Mouse (Mus musculus): ENCODE measurements around the gene Hdhd5.
A peak's percentile ranks its signal among the peaks of the same experiment; 100 is the strongest.

Gene Hdhd5

GRCm38 (mm10) chr6:120532594-120532993 is 1.5 kb upstream of the Hdhd5 start:
- DNase-seq (ENCODE audit: low spot score), result no peak

GRCm38 (mm10) chr6:120529123-120529522 is 2.0 kb downstream of the Hdhd5 start:
- no peak for DNase-seq (ENCODE audit: low spot score)

- no peak for DNase-seq (ENCODE audit: low spot score)
These were observed 6.3 kb downstream of the Hdhd5 start for GRCm38 (mm10) chr6:120524796-120525195.

GRCm38 (mm10) chr6:120519647-120520046 is 11.5 kb downstream of the Hdhd5 start:
- no peak for DNase-seq (ENCODE audit: low spot score)

DNA sequence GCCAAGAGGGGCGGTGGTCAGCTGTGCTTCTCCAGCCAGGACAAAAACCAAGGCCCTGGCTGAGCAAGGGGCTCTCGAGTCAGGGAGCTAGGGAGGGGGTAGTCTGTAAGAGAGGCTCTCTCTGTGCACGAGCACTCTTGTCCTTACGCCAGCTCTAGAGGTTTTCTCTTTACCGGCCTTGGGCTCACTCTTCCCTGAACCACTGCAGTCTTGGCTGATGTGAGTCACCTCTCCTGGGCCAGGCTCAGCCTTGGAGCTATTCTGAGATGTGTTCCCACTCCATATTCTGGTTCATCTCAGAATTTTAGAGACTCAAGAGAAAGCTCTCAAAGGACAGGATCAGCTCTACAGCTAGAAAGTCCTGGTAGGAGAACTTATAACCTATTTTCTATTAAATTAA is 13.8 kb downstream of the Hdhd5 start:
- no peak for DNase-seq (ENCODE audit: low spot score)

GRCm38 (mm10) chr6:120516879-120517278 is 14.2 kb downstream of the Hdhd5 start:
- DNase-seq (ENCODE audit: low spot score), result no peak

DNA sequence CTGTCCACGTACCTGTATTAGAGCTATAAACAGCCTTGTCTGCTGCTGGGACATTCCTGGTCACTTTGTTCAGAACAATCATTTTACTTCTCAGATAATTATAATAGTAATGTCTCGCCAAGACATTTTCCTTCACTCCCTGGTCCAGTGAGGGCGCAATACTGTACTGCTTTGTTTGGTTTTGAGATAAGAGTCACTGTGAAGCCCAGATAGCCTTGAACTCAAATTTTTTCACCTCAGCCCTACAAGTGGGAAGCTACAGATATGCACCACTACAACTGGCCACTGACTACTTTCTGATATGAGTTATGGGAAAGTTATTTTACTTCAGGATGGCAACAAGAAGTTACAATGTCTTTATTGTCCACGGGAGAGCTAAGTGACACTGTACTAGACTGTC is 14.7 kb downstream of the Hdhd5 start:
- no peak for DNase-seq (ENCODE audit: low spot score)

GRCm38 (mm10) chr6:120511212-120511611 is 19.9 kb downstream of the Hdhd5 start:
- DNase-seq (ENCODE audit: low spot score), result no peak

DNA sequence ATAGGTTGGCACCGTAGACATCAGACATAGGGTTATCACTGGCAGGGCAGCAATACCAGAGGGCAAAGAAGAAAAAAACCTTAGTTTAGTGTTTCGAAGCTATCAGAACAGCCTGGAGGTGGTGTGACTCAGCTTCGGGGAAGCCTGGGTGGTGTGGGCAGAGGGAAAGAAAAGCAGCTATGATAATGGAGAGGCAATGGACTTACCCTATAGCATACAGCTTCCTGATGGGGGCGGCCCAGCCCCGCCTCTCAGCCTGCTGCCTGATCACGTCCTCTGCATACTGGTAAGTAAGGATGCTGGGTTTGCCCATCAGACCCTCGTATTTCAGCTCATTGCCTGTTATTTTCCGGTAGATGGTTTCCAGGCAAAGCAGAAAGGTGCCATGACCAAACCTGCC is 20.7 kb downstream of the Hdhd5 start:
- DNase-seq (ENCODE audit: low spot score), result no peak

GRCm38 (mm10) chr6:120509975-120510374 is 21.1 kb downstream of the Hdhd5 start:
- DNase-seq (ENCODE audit: low spot score), result no peak

DNA sequence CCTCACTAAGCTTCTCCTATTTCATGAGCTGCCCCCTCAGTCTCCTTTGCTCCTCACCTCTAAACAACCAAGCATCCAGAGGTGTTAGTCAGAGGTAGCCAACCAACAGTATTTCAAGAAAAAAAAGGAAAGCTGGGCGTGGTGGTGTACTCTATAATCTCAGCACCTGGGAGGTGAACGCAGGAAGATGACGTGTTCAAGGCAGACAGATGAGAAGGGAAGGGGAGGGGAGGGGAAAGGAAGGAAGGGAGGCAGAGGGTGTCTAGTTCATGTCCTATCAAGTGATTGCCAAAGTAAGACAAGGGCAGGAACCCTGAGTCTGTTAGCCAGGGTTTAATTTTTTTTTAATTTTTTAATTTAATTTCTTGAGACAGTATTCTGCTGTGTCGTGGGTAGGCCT is 22.5 kb downstream of the Hdhd5 start:
- no peak for DNase-seq (ENCODE audit: low spot score)

- DNase-seq (ENCODE audit: low spot score), result no peak
These were observed 25.6 kb downstream of the Hdhd5 start for GRCm38 (mm10) chr6:120505531-120505930.

GRCm38 (mm10) chr6:120504051-120504450 is 27.1 kb downstream of the Hdhd5 start:
- no peak for DNase-seq (ENCODE audit: low spot score)

DNA sequence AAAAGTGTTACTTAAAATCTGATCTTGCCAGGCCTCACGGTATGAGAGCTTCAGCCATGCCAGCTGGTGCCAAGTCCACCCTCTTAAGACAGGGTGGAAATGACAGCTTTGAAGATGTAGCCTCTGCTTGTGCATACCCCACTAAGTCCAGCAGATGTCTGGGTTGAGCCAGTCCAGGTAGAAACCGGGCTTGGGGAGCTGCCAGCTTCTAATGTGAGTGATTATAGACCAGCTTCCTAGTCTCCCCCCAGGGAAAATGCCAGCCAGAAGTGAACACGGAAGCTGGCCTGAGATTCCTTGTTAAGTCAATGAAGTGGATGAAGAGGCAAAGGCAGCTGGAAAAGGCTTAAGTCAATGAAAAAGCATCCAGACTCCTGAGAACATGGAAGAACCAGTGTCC is 34.6 kb downstream of the Hdhd5 start:
- no peak for DNase-seq (ENCODE audit: low spot score)

DNA sequence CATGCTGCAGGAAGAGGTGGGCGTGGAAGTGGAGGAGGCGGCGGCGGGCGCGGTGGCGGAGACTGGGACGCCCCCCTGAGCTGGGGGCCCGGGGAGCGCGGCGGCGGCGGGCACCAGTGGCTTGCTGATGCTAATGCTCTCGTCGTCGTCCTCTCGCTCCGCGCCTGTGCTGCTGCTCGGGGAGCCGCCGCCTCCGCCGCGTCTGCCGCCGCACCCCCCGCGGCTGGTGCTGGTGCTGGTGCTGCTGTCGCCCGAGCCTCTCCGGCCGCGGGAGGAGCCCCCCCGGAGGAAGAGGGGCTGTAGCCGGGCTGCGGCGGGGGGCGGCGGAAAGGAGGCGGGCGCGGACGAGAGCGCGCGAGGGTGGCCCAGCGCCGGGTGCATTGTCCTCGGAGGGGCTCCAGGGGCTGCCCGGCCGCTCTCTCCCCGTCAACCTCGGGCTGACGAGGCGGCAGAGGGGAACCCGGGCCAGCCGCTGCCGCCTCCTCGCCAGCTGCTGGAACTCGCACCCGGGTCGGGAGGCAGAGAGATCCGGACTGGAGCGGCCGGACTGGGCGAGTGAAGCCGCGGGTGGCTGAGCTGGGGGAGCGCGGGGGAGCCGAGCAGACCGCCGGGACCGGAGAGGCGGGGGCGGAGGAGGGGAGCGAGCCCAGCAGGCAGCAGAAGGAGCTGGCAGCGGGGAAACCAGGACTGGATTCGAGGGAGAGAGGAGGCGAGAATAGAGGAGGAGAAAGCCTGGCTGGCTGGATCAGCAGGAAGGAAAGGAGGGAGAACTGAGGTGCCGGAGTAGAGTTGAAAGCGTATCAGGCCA is 37.5 kb downstream of the Hdhd5 start, which contains the start of gene Tmem121b:
TSS of gene Tmem121b (minus strand) at position 434 of the 808 bp plus-strand sequence.
- DNase-seq (ENCODE audit: low spot score), result peak; percentile 56

DNA sequence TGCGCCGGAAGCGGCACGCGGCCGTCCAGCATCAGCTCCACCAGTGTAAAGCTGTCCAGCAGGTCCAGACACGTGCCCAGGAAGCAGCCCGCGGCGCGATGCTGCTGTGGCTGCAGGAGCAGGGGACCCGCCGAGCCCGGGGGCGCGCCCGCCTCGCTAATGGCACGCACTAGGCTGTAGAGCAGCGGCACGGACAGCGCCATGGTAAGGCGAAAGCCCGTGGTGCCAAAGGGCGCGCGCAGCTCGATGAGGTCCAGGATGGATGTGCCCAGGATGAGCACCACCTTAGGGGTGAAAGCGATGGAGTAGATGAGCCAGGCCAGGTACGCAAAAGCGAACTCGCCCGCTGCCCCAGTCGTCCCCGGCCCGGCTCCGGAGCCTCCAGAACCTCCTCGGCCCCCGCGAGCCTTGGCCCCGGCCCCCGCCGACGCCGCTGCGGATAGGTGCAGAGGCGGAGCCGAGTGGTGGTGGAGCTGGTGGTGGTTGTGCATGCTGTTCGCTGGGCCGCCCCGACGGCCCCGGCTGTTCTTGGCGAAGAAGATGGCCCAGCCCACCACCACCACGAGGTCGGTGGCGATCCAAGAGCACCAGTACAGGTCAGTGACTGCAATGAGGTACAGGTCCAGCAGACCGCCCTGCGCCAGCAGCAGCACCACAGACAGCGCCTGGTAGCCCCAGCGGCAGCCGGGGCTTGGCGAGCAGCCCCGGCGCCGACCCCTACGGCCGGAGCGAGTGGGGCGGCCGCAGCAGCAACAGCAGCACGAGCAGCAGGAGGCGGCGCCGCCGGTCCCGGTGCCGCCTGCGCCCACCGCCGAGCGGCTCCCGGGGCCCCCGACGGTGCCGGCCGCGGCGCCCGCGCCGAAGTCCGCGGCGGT is 38.4 kb downstream of the Hdhd5 start:
- peak; percentile 12 for DNase-seq (ENCODE audit: low spot score)

GRCm38 (mm10) chr6:120491862-120492498 is 39.1 kb downstream of the Hdhd5 start:
- no peak for DNase-seq (ENCODE audit: low spot score)

DNA sequence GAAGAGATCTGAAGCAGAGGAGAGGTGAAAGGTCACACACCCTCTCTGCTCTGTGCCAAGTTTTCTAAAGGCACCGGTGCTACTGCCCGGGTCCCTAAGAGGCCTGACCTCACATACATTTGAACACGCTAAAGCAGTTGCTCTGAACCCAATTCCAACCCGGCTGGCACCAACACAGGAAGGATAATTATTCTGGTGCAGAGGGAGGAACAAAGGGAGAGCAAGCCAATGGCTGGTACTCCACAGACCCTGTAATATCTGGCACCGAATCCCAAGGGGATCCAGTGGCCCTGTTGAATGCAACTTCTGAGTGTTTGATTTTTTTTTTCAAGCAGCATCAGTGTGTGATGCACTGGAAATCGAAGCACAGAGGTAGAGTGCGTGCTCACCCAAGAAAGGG is 40.1 kb downstream of the Hdhd5 start:
- DNase-seq (ENCODE audit: low spot score), result no peak

GRCm38 (mm10) chr6:120489461-120489860 is 41.7 kb downstream of the Hdhd5 start:
- no peak for DNase-seq (ENCODE audit: low spot score)

- no peak for DNase-seq (ENCODE audit: low spot score)
These were observed 42.5 kb downstream of the Hdhd5 start for GRCm38 (mm10) chr6:120488647-120489046.

- DNase-seq (ENCODE audit: low spot score), result no peak
These were observed 45.0 kb downstream of the Hdhd5 start for GRCm38 (mm10) chr6:120486051-120486510.

DNA sequence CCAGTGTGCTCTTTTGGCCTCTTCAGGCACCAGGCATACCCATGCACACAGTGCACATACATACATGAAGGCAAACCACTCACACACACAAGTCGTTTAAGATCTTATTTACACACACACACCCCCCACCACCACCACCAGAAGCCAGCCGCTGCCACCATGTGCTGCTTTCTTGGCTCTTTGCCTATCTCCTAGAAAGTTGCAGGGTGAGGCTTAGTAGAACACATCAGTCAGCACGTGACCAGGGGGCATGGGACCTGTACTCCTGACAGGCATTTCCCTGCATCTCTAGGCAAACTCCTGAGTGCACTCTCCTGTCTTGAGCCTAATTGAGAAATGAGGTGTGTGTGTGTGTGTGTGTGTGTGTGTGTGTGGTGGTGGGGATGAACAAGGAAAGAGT is 46.1 kb downstream of the Hdhd5 start:
- DNase-seq (ENCODE audit: low spot score), result no peak

All from ovary, postnatal 14 days (tissue).